Mouse (Mus musculus) G1E (cell line): ENCODE measurements around the gene Unc5c.

Experiments used
- CTCF ChIP-seq: IDR thresholded peaks from 2 replicates; pipeline ENCODE4 v1.5.1; 2012; ENCODE audit warnings: low read depth, low read length, inconsistent platforms, mixed read lengths
- GATA2 ChIP-seq: IDR thresholded peaks from 2 replicates; pipeline ENCODE4 v1.6.1; 2012; ENCODE audit warnings: low read depth, low read length, inconsistent platforms, borderline replicate concordance

DNA sequence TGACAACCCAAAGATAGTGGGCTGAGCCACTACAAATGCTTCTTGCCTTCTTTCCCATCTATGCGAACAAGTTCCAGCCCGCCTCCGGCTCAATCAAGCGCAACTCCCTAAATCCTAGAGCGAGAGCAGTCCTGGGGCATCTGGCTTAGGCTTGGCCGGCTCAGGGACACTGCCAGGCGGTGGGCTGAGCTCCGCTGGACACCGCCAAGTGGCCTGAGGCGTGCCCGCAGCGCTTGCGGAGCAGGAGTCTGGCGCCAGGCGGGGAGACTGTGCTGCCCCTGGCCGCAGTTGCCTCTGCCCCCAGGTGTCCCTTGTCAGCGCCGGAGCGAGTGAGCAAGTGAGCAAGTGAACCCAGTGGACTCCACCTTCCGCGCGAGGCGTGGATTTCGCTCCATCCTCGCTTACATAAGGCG is 319 bp upstream of the Unc5c start:
- TF ChIP-seq CTCF: no peak
- TF ChIP-seq GATA2: no peak
